Mouse (Mus musculus) kidney, adult 2 months (tissue): ENCODE measurements at regions not wholly inside any gene's neighbourhood (a gene's known extent, or its start where the extent isn't known, plus 50 kb on each side); places are given as distances from the start of the nearest gene placed in this dataset.

Experiments
- CTCF ChIP-seq: fragments of 200-500 bp; conservative IDR thresholded peaks from 2 replicates; pipeline ENCODE4 v1.5.1; 2011; ENCODE audit warnings: low read depth, mild to moderate bottlenecking, control low read depth, low read length, moderate library complexity, mixed read lengths; ENCODE audit not compliant: insufficient read depth, insufficient read length
- POLR2A ChIP-seq: fragments of 200-500 bp; IDR thresholded peaks from one replicate; pipeline ENCODE4 v1.6.1; 2011; ENCODE audit warnings: low read depth, low read length, control low read depth

- TF ChIP-seq CTCF, result no peak
- no peak for TF ChIP-seq POLR2A
Observed at GRCm38 (mm10) chr14:25064190-25064947, 394.6 kb upstream of the Zmiz1 start.
